Mouse (Mus musculus) intestine, embryonic 14.5 days (tissue): ENCODE results near the gene Tmem123. TPM values are rescaled to one million over a fixed set of nuclear protein-coding genes. Genes with fewer than 3 reads are reported as not detected.

Experiments
- ATAC-seq: fragments of 200-750 bp; cut with Nextera tagmentation; replicated peaks from 2 replicates; pipeline ENCODE4 v1.8.0; 2017; ENCODE audit warnings: low read depth, moderate number of reproducible peaks, moderate TSS enrichment, moderate library complexity; ENCODE audit not compliant: low FRiP score, low TSS enrichment
- DNase-seq: peaks from one replicate; pipeline ENCODE4 v3.0.0-alpha.2; 2018; ENCODE audit warnings: low spot score
- H3K27ac ChIP-seq: fragments of 300-500 bp; sonication (generic); 2 replicates; pipeline ENCODE4 v1.5.1; 2014; ENCODE audit warnings: low read depth, mild to moderate bottlenecking, control low read depth
- H3K27me3 ChIP-seq: fragments of 300-500 bp; sonication (generic); replicated peaks from 2 replicates; pipeline ENCODE4 v1.6.1; 2014; ENCODE audit warnings: low read length, control low read depth; ENCODE audit not compliant: control insufficient read depth, insufficient read depth
- H3K36me3 ChIP-seq: fragments of 300-500 bp; sonication (generic); 2 replicates; pipeline ENCODE4 v1.6.1; 2014; ENCODE audit warnings: low read length, control low read depth; ENCODE audit not compliant: control insufficient read depth, insufficient read depth
- H3K4me1 ChIP-seq: fragments of 300-500 bp; sonication (generic); replicated peaks from 2 replicates; pipeline ENCODE4 v1.6.1; 2014; ENCODE audit warnings: low read length, control low read depth, mixed read lengths; ENCODE audit not compliant: control insufficient read depth, insufficient read depth
- H3K4me2 ChIP-seq: fragments of 300-500 bp; sonication (generic); 2 replicates; pipeline ENCODE4 v1.6.1; 2014; ENCODE audit warnings: low read length
- H3K4me3 ChIP-seq: fragments of 300-500 bp; sonication (generic); 2 replicates; pipeline ENCODE4 v1.5.1; 2014; ENCODE audit warnings: low read depth, low read length, control low read depth, mixed read lengths
- H3K9ac ChIP-seq: fragments of 300-500 bp; sonication (generic); 2 replicates; pipeline ENCODE4 v1.6.1; 2014; ENCODE audit warnings: mild to moderate bottlenecking, low read length
- H3K9me3 ChIP-seq: fragments of 300-500 bp; sonication (generic); 2 replicates; pipeline ENCODE4 v1.6.1; 2016; ENCODE audit warnings: low read length, control low read depth; ENCODE audit not compliant: control insufficient read depth
- WGBS: fragments of 180-500 bp; shearing (Covaris S2); extraction: QIAGEN DNeasy Blood & Tissue Kit; methylation state at CpG from one replicate; pipeline ENCODE4 v1.1.7; 2014; 5-methylcytosine and 5-hydroxymethylcytosine counted together
- polyA plus RNA-seq: library from polyadenylated mRNA; unstranded; fragments of >200 nt; fragmentation: Nextera tagmentation; extraction: Ambion mirVana; gene quantifications from 2 replicates; pipeline ENCODE4 v1.2.1, GENCODE M21; 2014

Gene Tmem123
- polyA plus RNA-seq, 1 experiment from 2014 or later = 92.2 TPM

- ATAC-seq (no peak), DNase-seq (no peak)
- H3K27ac ChIP-seq = no peak overlapping the region
- H3K36me3 ChIP-seq = peaks cover 43% of the 10 kb centered on the region
- H3K4me1 ChIP-seq = peaks cover 7% of the 10 kb centered on the region; the same call in 1 of the 2 replicates
- no peak overlapping the region for H3K9ac ChIP-seq
- no peak overlapping the region for H3K4me2 ChIP-seq
- no peak overlapping the region for H3K4me3 ChIP-seq
- 79% methylated on average over 5 of the region's 5 CpGs for WGBS
- no peaks in the 10 kb centered on the region for H3K27me3 ChIP-seq
- H3K9me3 ChIP-seq = no peaks in the 10 kb centered on the region
Measured at GRCm38 (mm10) chr9:7769491-7769890, 5.7 kb downstream of the Tmem123 start.

- Histone ChIP-seq H3K9me3 (no peaks in the 10 kb centered on the region), H3K4me2 (no peak overlapping the region), H3K27me3 (no peaks in the 10 kb centered on the region), H3K36me3 (peaks cover 43% of the 10 kb centered on the region), H3K27ac (no peak overlapping the region), H3K4me1 (no peaks in the 10 kb centered on the region), H3K4me3 (no peak overlapping the region), H3K9ac (no peak overlapping the region)
- 92% methylated on average over 2 of the region's 2 CpGs for whole genome bisulfite sequencing
- no peak for ATAC-seq
- DNase-seq = no peak
Measured at GRCm38 (mm10) chr9:7772361-7772760, 8.5 kb downstream of the Tmem123 start.

GRCm38 (mm10) chr9:7772773-7773454 lies 9.1 kb downstream of the Tmem123 start:
- ATAC-seq = no peak
- no peak for DNase-seq
- Histone ChIP-seq H3K4me2 (no peak overlapping the region), H3K27ac (no peak overlapping the region), H3K4me1 (no peaks in the 10 kb centered on the region), H3K9ac (no peak overlapping the region), H3K36me3 (peaks cover 43% of the 10 kb centered on the region), H3K9me3 (no peaks in the 10 kb centered on the region), H3K4me3 (no peak overlapping the region), H3K27me3 (no peaks in the 10 kb centered on the region)
- WGBS = 81% methylated on average over 4 of the region's 4 CpGs

DNA sequence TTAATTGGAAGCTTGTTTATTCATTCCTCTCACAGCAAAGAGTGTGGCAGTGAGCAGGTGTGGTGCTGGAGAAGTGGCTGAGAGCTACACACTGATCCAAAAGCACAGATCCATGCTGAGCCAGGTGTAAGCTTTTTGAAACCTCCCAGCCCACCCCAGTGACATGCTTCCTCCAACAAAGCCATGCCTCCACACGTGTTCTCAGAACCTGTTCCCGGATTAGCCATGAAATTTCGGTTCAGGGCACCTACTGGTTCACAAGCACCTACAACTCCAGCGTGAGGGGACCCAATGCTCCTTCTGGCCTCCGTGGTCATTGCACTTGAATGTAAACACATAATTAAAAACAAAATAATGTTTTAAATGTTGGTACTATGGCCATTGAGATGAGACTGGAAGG lies 9.8 kb downstream of the Tmem123 start:
- DNase-seq (no peak), ATAC-seq (no peak)
- Histone ChIP-seq H3K4me3 (no peak overlapping the region), H3K9ac (no peak overlapping the region), H3K27ac (no peak overlapping the region), H3K36me3 (peaks cover 44% of the 10 kb centered on the region), H3K27me3 (no peaks in the 10 kb centered on the region), H3K9me3 (no peaks in the 10 kb centered on the region), H3K4me1 (no peaks in the 10 kb centered on the region), H3K4me2 (no peak overlapping the region)
- 92% methylated on average over 5 of the region's 5 CpGs for WGBS

DNA sequence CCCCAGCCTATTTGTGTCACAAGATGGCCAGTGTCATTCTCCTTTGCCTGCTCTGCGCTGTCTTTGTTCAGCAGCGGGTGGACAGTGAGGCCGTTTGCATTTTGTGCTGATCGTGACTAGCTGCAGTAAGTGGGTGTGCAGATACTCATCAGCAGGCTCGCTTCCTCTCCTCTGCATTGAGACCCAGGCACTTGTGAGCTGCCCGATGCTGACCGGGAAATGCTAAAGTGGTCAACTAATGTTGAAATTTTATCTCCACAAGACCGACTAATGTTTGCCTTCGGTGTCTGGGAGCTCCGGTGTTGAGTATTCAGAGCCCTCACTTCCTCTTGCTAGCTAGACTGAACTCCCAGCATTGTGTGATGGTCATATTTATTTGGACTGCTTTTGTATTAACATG lies 10.7 kb downstream of the Tmem123 start:
- DNase-seq = no peak
- WGBS = 87% methylated on average over 10 of the region's 10 CpGs
- H3K36me3 ChIP-seq = peaks cover 44% of the 10 kb centered on the region

DNA sequence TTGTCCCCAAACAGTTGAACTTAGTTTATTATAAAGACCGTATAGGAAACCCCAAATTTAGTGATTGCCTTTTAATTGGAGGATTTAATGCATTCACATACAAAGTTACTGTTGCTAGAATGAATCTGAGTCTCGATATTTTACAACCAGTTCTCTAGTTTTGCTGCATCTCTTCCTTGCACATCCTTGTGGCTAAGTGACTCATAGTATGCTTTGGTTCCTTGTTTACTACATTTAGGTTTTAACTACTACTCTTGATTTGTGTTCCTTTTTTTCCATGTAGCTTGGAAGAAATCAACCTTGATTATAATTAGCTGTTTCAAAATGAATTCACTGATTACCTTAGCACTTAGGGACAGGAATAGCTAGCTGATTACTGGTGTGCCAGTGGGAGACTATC lies 11.2 kb downstream of the Tmem123 start:
- no peak overlapping the region for H3K9ac ChIP-seq
- peaks cover 39% of the 10 kb centered on the region for H3K36me3 ChIP-seq
- ATAC-seq (no peak), DNase-seq (no peak)
- no peaks in the 10 kb centered on the region for H3K4me1 ChIP-seq
- no peaks in the 10 kb centered on the region for H3K9me3 ChIP-seq
- no peak overlapping the region for H3K4me3 ChIP-seq
- no peaks in the 10 kb centered on the region for H3K27me3 ChIP-seq
- 95% methylated on average over 2 of the region's 2 CpGs for WGBS
- H3K27ac ChIP-seq = no peak overlapping the region
- no peak overlapping the region for H3K4me2 ChIP-seq

More for the DNA sequence above, 10.7 kb downstream of the Tmem123 start:
- Histone ChIP-seq H3K4me2 (no peak overlapping the region), H3K4me1 (no peaks in the 10 kb centered on the region), H3K9ac (no peak overlapping the region), H3K4me3 (no peak overlapping the region), H3K27ac (no peak overlapping the region), H3K27me3 (no peaks in the 10 kb centered on the region), H3K9me3 (no peaks in the 10 kb centered on the region)
- ATAC-seq = no peak

- ATAC-seq (no peak), DNase-seq (no peak)
- Histone ChIP-seq H3K36me3 (peaks cover 32% of the 10 kb centered on the region), H3K4me1 (no peaks in the 10 kb centered on the region), H3K9me3 (no peaks in the 10 kb centered on the region), H3K4me3 (no peak overlapping the region), H3K9ac (no peak overlapping the region), H3K4me2 (no peak overlapping the region), H3K27me3 (no peaks in the 10 kb centered on the region), H3K27ac (no peak overlapping the region)
- WGBS = 92% methylated on average over 3 of the region's 3 CpGs
Measured at GRCm38 (mm10) chr9:7775986-7776385, 12.1 kb downstream of the Tmem123 start.

- Histone ChIP-seq H3K9me3 (no peaks in the 10 kb centered on the region), H3K4me2 (no peak overlapping the region), H3K4me1 (no peaks in the 10 kb centered on the region), H3K27me3 (no peaks in the 10 kb centered on the region), H3K9ac (no peak overlapping the region), H3K36me3 (peaks cover 39% of the 10 kb centered on the region), H3K27ac (no peak overlapping the region), H3K4me3 (no peak overlapping the region)
- ATAC-seq (no peak), DNase-seq (no peak)
- whole genome bisulfite sequencing = 93% methylated on average over 1 of the region's 1 CpGs
Measured at GRCm38 (mm10) chr9:7776940-7777339, 13.1 kb downstream of the Tmem123 start.

DNA sequence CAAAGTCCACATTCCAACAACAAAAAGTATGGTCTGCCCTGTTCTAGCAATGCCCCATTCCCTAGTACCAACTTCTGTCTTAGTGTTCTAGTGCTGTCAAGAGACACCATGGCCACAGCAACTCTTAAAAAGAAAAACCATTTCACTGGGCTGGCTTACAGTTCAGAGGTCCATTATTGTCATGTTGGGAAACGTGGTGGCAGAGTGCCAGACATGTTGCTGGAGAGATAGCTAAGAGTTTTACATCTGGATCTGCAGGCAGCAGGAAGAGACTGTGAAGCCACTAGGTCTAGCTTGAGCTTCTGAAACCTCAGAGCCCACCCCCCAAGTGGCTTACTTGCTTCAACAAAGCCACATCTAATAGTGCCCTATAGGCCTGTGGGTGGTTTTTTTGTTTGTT lies 13.8 kb downstream of the Tmem123 start:
- Histone ChIP-seq H3K4me1 (no peaks in the 10 kb centered on the region), H3K4me2 (no peak overlapping the region), H3K36me3 (peaks cover 35% of the 10 kb centered on the region), H3K27ac (no peak overlapping the region), H3K27me3 (no peaks in the 10 kb centered on the region), H3K4me3 (no peak overlapping the region), H3K9me3 (no peaks in the 10 kb centered on the region), H3K9ac (no peak overlapping the region)
- ATAC-seq = no peak
- 73% methylated on average over 1 of the region's 1 CpGs for WGBS
- no peak for DNase-seq
